Mouse (Mus musculus): ENCODE measurements around the gene Trim3. TPM values are rescaled to one million over a fixed set of nuclear protein-coding genes. Genes with fewer than 3 reads are reported as not detected.

Trim3 gene
- total RNA-seq, 2 experiments from 2014 or later: 51.4 to 56.7 TPM

DNA sequence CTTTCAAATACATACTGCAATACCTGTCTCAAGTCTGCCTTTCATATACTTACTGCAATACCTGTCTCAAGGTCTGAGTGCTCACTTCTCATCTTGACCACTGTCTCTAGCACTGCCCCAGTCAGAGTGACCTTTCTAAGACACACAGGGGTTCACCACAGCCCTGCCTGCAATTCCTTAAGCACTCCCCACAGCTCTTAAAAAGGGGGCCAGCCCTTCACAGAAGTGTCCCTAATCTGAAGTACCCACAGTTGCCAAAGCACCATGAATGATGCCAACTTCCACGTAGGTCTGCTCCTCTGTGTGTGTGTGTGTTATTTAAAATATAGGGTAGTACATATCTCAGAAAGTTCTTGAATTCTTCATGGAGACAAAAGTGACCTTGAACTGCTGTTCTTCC lies 21.6 kb downstream of the Trim3 start:
- DNase-seq (ENCODE audit: low spot score in 2 of 2): no peak

DNA sequence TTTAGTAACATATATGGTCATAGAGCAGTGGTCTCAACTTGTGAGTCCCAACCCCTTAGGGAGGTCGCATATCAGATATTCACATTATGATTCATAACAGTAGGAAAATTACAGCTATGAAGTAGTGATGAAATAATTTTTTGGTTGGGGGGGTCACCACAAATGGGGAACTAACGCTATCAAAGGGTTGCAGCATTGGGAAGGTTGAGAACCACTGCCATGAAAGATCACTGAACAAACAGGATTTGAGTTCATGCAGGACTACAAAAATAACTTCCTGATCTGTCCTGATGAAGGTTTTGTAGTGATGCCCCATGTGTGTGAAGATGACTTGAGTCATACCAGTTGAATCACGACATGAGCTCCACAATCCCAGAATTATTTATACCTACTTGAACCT lies 24.9 kb downstream of the Trim3 start:
- no peak for DNase-seq (ENCODE audit: low spot score in 2 of 2)

DNA sequence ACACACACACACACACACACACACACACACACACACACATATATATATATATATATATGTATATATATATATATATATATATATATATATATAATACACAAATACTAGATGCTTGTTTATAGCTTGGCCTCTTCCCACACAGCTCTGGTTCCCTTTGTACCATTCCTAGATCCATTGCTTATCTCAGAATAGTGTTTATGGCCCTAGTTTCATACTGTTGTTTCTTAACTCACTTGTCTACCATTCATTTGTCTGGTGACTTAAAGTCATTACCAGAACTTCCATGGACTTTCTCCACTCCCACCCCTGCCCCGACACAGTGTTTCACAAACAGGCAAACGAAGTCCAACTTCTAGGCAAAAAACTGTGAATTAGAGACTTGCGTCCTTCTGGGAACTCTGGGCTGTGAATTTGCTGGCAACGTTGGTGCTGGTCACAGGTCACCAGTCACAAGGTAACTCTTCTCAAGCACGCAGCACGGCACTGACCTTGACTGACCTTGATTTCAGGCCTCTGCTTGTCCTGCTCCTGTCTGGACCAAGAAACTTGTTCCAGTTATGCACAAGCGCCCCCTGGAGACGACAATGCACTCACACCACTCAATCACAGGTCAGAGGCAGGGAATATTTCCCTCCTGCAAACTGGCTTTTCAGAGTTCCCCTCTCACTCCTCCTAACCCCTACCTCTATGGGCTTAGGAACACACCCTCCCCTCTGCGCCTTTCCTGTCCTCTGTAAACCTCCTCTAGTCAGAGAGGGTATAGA lies 30.3 kb downstream of the Trim3 start:
- peak; percentile 28 to 34 for DNase-seq (ENCODE audit: low spot score in 2 of 2)

DNA sequence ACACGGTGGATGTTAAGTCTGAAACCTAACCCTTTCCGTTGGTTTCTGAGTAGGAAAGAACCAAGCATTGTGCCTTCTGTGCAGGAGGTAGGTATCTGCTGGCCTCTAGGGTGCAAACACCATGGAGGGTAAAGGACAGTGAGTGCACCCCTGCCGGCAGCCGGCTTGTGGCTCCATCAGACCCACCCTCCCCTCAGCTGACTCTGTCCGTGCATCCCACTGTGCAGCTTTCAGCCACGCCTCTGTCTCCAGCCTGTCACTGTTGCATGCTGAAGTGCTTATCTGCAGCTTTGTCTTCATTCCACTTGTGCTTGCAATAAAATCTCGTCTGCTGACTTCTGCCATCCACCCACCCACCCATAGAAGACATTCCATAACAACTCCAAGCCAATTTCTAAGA lies 43.3 kb downstream of the Trim3 start:
- DNase-seq (ENCODE audit: low spot score in 2 of 2): no peak

DNA sequence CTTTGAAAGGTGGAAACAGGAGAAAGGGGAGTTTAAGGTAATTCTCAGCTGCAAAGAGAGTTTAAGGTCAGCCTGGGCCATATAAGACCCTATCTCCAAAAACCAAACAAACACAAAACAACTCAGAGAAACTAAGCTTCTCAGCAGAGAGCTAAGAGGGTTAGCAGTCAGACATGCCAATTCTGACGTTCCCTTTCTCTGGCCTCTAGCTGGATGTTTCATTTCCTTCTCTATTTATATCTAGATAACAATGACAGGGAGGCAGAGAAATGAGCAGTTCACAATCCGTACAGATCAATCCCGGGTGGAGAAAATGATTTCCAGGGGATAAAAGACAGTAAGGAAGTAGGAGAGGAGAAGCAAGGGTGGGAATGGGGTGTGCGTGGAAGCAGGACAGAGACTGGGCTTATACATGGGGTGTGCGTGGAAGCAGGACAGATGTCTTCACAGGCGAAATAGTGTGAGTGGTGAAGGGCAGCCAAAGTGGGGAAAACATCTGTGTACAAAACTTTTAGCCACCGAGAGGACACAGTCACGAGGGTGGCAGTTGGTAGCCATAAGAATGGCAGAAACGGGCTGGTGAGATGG lies 45.0 kb downstream of the Trim3 start:
- no peak for DNase-seq (ENCODE audit: low spot score in 2 of 2)

DNA sequence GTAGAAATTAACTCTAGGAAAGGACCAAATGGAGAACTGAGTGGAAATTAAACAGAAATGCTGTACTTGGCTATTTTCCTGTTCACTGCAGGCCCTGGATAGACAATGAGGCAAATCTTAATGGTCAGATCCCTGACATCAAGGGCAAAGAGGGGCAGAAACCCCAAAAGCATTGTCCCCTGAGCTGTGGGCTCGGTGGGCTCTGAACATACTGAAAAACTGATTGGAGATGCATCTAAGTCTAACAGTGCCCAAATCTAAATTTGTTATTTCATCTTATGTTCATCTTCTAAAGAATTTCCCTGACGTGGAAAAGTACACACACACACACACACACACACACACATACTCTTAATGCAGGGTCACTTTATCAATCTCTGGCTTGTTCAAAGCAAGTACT lies 51.4 kb downstream of the Trim3 start:
- no peak for DNase-seq (ENCODE audit: low spot score in 2 of 2)

- DNase-seq (ENCODE audit: low spot score in 2 of 2): peak; percentile 33 to 34
These were observed 52.2 kb downstream of the Trim3 start, which contains the start of gene Apbb1 for GRCm38 (mm10) chr7:105581094-105581703. Gene Apbb1 (minus strand): TSS chr7:105581653.

DNA sequence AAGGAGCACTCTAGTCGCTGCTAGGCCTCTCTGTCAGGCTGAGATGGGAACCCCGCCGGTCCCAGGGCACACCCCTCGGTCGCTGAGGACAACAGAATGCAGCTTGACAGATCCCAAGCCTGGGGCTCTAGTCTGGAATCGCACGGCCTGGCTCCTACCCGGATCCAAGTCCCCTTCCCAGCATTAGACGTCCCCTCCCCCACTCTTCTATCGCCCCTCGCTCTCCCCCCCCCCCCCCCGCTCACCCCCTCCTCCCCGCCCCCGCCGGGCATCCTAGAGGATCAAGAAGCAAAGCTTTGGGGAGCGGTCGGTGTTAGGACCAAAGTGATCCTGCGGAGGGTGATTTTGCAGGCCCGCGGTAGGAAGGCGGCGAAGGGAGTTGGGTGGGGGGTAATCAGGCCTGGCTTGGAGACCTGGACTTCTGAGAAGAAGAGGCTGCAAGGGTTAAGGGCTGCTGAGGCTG lies 52.7 kb downstream of the Trim3 start:
- no peak for DNase-seq (ENCODE audit: low spot score in 2 of 2)

- DNase-seq (ENCODE audit: low spot score in 2 of 2): no peak
These were observed 54.9 kb downstream of the Trim3 start for GRCm38 (mm10) chr7:105578481-105578880.

DNA sequence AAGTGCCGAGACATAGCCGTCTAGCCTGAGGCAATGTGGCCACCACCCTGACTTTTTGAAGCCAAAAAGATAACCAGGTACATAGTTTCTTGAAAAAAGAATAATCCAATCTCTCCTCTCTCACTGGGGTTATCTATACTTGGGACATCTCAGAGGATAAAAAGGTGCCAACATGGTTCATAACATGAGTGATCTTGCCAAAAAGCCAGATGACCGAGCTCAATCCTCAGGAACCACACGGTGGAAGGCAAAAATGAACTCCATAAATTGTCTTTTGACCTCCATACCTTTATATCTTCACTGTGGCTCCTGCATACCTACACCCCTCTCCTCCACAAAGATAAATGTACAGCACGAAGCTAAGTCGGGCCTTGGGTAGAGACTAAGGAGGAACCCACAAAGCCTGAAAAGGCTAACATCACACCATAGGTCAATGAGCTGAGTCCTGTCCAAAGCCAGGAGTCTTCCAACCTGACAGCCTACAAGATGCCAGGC lies 55.9 kb downstream of the Trim3 start:
- DNase-seq (ENCODE audit: low spot score in 2 of 2): no peak

DNA sequence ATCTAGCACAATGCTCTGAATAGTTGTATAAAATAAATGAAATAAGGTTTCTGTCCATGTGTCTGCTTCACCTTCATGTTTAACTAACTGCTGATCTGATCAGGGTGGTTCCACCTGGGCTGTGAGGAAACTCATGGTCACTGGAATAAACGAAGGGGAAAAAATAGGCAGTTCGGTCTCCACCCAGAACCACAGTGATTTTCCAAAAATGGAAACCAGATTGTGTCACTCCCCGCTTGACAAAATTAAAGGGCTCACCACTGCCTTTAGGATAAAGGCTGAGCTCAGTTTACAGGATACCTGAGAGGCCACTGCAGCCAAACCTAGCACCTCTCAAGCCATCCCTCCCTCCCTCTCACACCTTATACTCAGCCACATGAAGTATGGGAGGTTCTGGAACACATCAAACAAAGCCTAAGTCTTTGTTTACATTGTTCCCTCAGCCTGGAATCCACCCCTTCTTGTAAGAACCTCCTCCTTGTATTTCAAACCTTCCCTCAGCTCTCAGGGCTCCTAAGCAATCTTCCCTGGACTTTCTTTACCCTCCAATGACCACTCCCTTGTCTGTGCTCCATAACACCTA lies 57.1 kb downstream of the Trim3 start:
- DNase-seq (ENCODE audit: low spot score in 2 of 2): no peak

- DNase-seq (ENCODE audit: low spot score in 2 of 2): no peak
These were observed 58.8 kb downstream of the Trim3 start for GRCm38 (mm10) chr7:105574537-105574936.

DNA sequence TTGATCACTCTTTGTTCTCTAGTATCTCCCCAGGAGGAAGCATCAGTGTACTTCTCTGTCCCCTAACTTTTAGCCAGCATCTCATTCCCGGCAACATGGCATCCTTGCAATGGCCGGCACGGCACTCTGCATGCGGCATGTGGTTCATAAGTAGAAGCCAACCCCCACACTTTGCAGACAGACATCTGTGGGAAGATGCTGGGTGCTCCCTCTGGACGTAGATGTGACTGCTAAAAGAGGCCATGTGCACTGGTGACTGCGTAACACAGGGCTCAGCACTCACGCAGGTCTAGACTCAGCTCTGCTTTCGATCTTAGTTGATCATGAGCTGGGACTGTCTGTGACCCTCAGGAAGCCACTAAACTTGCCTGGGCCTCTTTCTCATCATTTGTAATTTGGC lies 60.4 kb downstream of the Trim3 start:
- no peak for DNase-seq (ENCODE audit: low spot score in 2 of 2)

DNA sequence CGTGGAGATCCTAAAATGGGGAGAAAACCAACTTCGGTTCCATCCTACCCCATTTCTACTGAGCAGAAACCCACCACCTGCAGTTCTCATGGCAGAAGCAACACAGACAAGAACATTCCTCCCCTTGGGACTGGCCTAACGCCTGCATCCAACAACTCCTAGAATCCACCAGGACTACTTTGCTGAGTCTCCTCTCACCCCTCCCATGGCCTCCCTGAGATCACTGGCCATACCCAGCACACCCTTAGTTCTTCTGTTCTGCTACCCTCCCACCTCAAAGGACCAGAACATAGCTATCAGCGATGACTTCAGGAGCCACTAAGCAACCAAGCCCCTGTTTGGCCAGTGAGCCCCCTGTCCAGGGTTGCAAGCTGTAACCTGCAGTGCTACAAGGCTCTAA lies 62.6 kb downstream of the Trim3 start:
- no peak for DNase-seq (ENCODE audit: low spot score in 2 of 2)

GRCm38 (mm10) chr7:105569512-105570496 lies 63.6 kb downstream of the Trim3 start:
- DNase-seq (ENCODE audit: low spot score in 2 of 2): no peak

GRCm38 (mm10) chr7:105568988-105569471 lies 64.3 kb downstream of the Trim3 start:
- DNase-seq (ENCODE audit: low spot score in 2 of 2): no peak

DNA sequence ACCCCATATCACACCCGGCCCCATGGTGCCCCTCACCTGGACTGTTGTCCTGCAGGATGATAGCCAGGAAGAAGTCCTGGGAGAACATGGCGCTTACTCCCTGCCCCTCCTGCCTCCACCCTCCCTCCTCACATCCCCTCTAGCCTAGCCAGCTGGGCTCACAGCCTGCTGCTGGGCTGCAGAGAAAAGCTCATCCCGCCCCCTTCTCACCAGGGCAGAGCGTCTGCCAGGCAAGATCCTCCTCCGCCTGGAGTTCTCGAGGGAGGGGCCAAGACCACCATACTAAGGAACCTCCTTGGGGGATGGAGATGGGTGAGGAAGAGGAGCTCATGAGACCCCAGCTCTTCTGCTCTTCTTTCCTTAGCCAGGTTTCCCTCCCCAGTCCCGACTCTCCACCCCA lies 64.8 kb downstream of the Trim3 start:
- no peak for DNase-seq (ENCODE audit: low spot score in 2 of 2)

GRCm38 (mm10) chr7:105565071-105565836 lies 68.1 kb downstream of the Trim3 start:
- no peak for DNase-seq (ENCODE audit: low spot score in 2 of 2)

DNA sequence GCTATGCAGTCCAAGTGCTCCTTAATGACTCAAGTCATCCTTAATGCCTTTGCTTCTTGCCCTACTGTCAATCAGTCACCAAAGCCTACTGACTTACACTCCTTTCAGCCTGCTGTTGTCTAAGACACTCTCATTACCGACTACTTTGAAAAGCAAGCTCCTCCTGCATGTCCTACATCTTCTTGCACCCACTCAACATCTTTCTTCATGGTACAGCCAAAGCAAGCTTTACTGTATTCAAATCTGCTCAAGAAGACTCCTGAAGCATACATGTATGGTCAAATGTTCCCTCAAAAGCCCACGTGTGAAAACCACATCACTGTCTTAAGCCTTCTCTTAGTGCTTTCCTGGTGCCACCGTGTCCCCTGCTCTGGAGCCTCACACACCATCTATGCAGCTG lies 70.0 kb downstream of the Trim3 start:
- DNase-seq (ENCODE audit: low spot score in 2 of 2): no peak

DNA sequence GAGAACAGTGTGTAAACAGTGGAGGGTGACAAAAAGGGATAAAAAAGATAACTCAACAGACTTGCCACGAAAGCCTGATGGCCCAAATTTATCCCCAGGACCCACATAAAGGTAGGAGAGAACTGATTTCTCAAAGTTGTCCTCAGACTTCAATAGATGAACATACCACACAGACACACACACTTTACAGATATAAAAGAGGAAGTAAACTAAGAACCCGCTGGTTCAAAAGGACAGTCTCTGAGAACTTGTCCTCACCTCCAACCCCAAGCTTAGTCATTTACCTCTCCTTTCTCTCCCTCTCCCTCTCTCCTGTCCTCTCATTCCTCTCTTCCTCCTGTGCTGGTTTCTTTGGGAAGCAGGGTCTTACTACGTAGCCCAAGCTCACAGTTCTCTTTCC lies 71.1 kb downstream of the Trim3 start:
- DNase-seq (ENCODE audit: low spot score in 2 of 2): no peak
